Mouse (Mus musculus) cortical plate, adult 2 months (tissue): ENCODE measurements at regions not wholly inside any gene's neighbourhood (a gene's known extent, or its start where the extent isn't known, plus 50 kb on each side); places are given as distances from the start of the nearest gene placed in this dataset.
"Not testable (repeated sequence)": the region's sequence is repeated elsewhere in the genome, so short reads cannot be mapped to it uniquely, and the experiment has no call there.

Experiments
- H3K27ac ChIP-seq: fragments of 200-500 bp; 2 replicates; pipeline ENCODE4 v1.5.1; 2012; ENCODE audit warnings: low read length, control low read depth, inconsistent platforms; ENCODE audit not compliant: insufficient read depth
- H3K4me1 ChIP-seq: fragments of 200-500 bp; 2 replicates; pipeline ENCODE4 v1.6.1; 2011; ENCODE audit warnings: low read length; ENCODE audit not compliant: control insufficient read depth, insufficient read depth
- H3K4me3 ChIP-seq: fragments of 200-500 bp; 2 replicates; pipeline ENCODE4 v1.5.1; 2011; ENCODE audit warnings: mild to moderate bottlenecking, low read length, control low read depth; ENCODE audit not compliant: insufficient read depth
- CTCF ChIP-seq: fragments of 200-500 bp; IDR thresholded peaks from 2 replicates; pipeline ENCODE4 v1.5.1; 2011; ENCODE audit warnings: mild to moderate bottlenecking, control low read depth, low read length; ENCODE audit not compliant: insufficient read depth; ENCODE audit errors: extremely low read depth
- POLR2A ChIP-seq: fragments of 200-500 bp; IDR thresholded peaks from 2 replicates; pipeline ENCODE4 v1.6.1; 2011; ENCODE audit warnings: mild to moderate bottlenecking, low read length, control low read depth; ENCODE audit not compliant: insufficient read depth; ENCODE audit errors: extremely low read depth

DNA sequence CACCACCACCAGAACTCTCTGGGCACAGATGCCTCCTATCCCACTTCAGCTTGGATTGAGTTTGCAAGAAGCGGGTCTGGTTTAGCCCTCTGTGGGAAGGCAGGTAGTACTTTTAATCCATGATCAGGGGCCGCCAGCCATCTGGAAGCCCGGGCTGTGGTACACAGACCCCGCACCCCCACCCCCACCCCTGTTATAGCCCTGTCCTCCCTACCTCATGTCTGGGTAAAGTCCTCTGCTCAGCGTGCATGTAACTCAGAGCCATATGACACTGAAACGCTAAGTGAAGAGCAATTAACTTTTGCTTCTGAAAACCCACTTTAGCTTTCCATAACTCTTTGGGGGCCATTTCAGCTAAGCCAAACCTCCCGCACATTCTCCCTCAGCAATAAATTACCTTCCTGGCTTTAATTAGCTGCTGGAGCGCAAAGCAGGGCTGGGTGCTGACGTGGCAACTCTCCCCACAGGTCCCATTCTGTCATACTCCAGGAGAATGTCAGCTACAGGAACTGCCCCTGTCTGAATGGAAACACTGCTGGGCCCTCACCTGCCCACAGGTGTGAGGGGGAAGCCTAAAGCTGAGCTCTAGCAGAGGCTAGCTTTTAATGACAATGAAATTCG lies 198.1 kb upstream of the Zfp703 start:
- TF ChIP-seq CTCF (no peak), POLR2A (no peak)
- Histone ChIP-seq H3K4me3 (no peak overlapping the region), H3K27ac (no peak overlapping the region), H3K4me1 (peaks cover 5% of the 10 kb centered on the region; the same call in 1 of the 2 replicates)

DNA sequence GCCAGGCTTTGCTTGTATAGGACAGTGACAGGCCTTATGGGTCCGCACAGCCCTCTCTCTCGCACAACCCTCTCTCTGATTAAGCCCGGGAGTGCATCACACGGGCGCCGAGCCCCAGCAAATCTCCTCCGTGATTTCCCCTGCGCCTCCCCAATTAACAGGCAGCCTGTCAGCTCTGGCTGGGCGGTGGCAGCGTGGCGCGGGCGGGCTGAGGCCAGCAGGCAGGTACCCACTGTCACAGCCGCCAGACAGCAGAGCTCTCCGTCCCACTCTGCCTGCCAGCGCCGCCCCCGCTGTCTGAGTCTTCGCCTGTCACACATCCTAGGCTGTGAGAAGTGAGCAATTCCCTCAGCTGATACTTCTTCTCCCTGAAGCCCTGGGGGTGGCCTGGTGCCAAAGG lies 196.6 kb upstream of the Zfp703 start:
- Histone ChIP-seq H3K4me1 (peaks cover 5% of the 10 kb centered on the region; the same call in 1 of the 2 replicates), H3K4me3 (no peak overlapping the region), H3K27ac (no peak overlapping the region)
- no peak for TF ChIP-seq CTCF
- TF ChIP-seq POLR2A, result no peak

DNA sequence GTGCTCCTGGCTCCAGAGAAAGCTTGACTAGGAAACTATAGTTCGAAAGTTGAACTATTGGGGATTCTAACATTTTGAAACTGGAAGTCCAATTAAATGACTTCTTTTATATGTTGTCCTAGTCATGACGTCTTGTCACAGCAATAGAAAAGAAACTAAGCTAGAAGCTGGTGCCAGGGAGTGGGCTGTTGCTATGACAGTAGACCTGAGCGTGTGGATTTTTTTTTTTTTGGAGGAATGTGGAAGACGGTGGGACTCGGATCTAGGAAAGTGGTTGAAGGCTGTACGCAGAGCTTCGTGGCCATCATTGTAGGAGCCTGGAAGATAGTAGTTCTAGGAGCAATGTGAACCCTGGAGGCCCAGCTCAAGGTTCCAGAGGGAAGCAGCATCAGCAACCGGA lies 194.2 kb upstream of the Zfp703 start:
- not testable (repeated sequence) for H3K4me1 ChIP-seq, H3K4me3 ChIP-seq, H3K27ac ChIP-seq

DNA sequence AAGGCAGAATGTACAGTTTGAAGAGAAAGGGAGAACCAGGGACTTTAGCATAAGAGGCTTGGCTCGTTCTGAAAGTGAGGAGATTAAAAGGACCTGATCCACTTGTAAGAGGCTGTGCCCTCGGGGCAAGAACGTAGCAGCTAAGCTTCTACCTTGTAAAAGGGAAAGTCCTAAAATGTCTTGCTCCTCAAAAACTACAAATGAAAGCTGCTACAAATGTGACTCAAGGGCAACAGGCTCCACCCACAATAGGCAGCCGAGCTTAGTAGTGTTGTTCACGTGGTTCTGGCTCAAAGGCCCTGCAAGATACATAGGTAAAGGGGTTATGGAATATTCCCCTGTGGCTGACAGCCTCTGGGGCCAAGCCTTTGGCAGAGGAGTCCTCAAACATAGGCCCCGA lies 192.7 kb upstream of the Zfp703 start:
- Histone ChIP-seq H3K4me3 (no peak overlapping the region), H3K27ac (no peak overlapping the region), H3K4me1 (peaks cover 5% of the 10 kb centered on the region; the same call in 1 of the 2 replicates)
- TF ChIP-seq CTCF (no peak), POLR2A (no peak)

DNA sequence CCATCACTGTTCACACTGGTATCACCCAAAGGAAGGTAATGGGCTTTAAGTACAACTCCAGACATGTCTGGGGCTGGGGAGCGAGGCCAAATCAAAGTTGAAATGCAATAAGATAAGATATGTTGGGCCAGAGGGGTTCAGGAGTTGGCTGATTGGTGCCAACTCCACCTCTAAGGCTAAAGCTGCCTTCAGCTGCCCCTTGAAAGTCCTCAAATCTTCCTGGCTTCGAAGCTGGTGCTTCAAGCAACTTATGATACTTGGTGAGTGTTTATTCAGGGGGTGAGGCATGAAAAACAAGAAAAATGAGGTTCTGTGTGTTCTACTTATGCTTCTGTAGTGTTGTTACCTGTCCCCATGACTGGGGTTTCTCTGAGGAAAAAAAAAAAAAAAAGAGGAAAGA lies 185.3 kb upstream of the Zfp703 start:
- Histone ChIP-seq H3K27ac (no peak overlapping the region), H3K4me1 (no peaks in the 10 kb centered on the region), H3K4me3 (no peak overlapping the region)
- no peak for TF ChIP-seq POLR2A
- no peak for TF ChIP-seq CTCF

DNA sequence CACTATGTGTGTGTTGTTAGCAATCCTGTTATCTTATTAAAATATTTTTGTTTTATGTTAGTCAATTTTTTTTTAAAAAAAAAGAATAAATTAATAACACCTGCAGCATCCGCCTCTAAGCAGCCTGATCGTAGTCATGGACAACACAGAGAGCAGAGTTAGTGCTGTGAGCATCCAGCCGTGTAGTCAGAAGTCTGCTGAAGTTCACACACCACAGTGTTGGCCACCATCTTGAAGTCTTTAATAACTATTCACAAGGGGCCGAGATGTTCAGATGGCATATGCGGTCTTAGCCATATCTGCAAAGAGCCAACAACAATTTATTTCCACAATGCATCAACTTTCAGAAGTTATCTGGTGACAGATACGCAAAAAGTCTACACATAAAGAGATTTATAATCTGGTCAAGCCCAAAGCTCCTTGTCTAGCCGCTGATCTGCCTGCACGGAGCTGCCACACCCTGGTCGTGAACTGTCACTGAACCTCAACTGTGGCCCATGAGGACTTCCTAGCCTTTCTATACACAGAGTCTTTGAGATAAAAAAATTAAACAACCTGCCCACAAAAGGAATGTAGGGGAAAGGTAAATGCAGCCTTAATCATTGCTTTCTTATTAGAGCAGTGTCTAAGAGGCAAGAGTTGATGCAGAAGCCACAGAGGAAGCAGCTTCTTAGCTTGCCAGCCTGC lies 183.4 kb upstream of the Zfp703 start:
- Histone ChIP-seq H3K4me1 (no peaks in the 10 kb centered on the region), H3K4me3 (no peak overlapping the region), H3K27ac (no peak overlapping the region)
- TF ChIP-seq POLR2A (no peak), CTCF (no peak)

DNA sequence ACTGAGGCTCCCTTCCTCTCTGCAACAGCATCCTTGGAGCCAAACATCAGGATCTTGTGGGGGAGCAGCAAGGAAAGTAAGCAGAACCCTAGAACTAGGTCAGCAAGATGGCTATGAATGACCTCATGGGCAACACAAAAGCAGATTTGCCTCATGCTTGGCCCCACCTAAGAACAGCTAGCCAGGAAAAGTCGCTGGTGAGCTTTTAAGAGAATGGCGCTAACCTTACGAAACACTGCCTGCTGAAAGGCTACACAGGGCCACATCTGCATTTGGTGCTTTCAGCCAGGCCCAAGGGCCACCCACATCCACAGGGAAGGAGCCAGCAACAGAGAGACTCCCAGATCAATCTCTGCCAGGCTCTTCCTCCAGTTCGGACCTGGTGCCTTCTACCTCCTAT lies 182.7 kb upstream of the Zfp703 start:
- no peak for TF ChIP-seq CTCF
- TF ChIP-seq POLR2A, result no peak
- Histone ChIP-seq H3K4me1 (no peaks in the 10 kb centered on the region), H3K4me3 (no peak overlapping the region), H3K27ac (no peak overlapping the region)

DNA sequence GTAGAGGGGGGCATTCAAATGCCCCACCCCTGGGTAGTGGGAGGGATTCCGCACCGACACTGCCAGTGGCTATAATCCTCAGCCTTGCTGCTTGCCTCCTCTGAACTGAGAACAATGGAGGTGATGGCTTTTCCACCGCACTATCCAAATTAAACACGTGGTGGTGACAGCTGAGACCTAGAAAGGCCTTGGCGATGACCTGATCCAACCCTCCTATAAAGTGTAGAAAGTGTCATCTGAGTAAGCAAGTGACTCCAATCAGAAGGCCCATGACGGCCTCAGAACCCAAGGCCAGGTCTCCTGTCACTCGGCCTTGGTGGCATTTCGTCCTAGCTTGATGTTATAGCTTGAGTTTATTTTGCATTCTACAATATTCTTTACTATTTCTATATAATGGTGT lies 181.5 kb upstream of the Zfp703 start:
- TF ChIP-seq POLR2A (no peak), CTCF (no peak)
- Histone ChIP-seq H3K4me3 (no peak overlapping the region), H3K27ac (no peak overlapping the region), H3K4me1 (no peaks in the 10 kb centered on the region)

DNA sequence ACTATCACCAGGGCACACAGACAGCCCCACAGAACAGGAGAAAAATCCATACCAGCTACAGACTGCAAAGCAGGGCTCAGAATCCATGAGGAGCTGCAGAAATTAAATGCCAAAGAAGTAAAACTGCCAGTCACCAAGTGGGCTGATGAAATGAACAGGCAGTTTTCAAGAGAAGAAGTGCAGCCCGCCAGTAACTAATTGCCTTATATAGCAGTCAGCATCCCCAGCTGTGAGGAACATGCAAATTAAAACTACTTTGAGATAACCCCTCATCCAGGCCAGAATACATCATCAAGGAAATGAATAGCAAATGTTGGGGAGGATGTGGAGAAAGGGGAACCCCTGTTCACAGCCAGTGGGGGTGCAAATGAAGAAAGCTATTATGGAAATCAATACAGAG lies 177.3 kb upstream of the Zfp703 start:
- no peak for TF ChIP-seq CTCF
- TF ChIP-seq POLR2A, result no peak
- no peak overlapping the region for H3K4me3 ChIP-seq
- H3K27ac ChIP-seq, result no peak overlapping the region
- peaks cover under 1% of the 10 kb centered on the region; the same call in 1 of the 2 replicates for H3K4me1 ChIP-seq

DNA sequence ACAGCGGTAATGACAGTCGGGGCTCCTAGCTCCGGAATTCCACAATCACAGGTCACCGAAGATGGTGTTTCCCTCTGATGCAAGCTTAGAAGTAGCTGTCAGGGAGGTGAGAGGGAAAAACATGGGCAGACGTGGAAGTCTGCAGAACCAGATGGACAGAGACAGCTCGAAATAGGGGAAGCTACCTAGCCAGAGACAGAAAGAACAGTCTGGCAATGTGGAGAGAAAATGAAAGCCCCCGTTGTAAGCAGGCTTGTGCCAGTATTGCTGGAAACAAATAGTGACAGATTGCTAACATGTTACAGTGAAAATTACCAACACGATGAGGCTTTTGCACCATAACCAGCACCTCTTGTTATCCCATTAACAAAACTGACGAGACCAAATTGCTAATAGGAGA lies 173.0 kb upstream of the Zfp703 start:
- Histone ChIP-seq H3K4me1 (peaks cover 9% of the 10 kb centered on the region), H3K27ac (no peak overlapping the region), H3K4me3 (no peak overlapping the region)
- TF ChIP-seq POLR2A (no peak), CTCF (no peak)
